Mouse (Mus musculus): ENCODE results near the gene Lrp2. TPM values are rescaled to one million over a fixed set of nuclear protein-coding genes. Genes with fewer than 3 reads are reported as not detected.

Gene Lrp2
- 0.11 and 0.50 TPM in 2 replicates for polyA plus RNA-seq (2012; rRNA removed)

- no peaks in the 10 kb centered on the region; the same call in 1 of the 2 replicates for H3K4me1 ChIP-seq (replicated peaks; ENCODE audit: control insufficient read depth, insufficient read depth, low read length)
- peaks cover 6% of the 10 kb centered on the region; the same call in 1 of the 2 replicates for H3K27me3 ChIP-seq (ENCODE audit: control insufficient read depth, insufficient read depth, low read length)
- TF ChIP-seq POLR2A (IDR thresholded peaks at IDR 0.05; ENCODE audit: control insufficient read depth, extremely low read depth, insufficient read depth, low read length, poor library complexity) (no peak), CTCF (IDR thresholded peaks at IDR 0.05; ENCODE audit: borderline replicate concordance, control insufficient read depth, extremely low read depth, insufficient read depth, low read length, poor library complexity) (no peak)
Measured at GRCm38 (mm10) chr2:69585886-69586398, at the start of gene Lrp2. Gene Lrp2, minus strand, starts transcription at chr2:69586065.

GRCm38 (mm10) chr2:69635064-69635701 lies 49.3 kb upstream of the Lrp2 start:
- no peak for TF ChIP-seq POLR2A (IDR thresholded peaks at IDR 0.05; ENCODE audit: control insufficient read depth, extremely low read depth, insufficient read depth, low read length, poor library complexity)
- TF ChIP-seq CTCF (IDR thresholded peaks at IDR 0.05; ENCODE audit: borderline replicate concordance, control insufficient read depth, extremely low read depth, insufficient read depth, low read length, poor library complexity), result no peak
- Histone ChIP-seq H3K4me3 (ENCODE audit: control insufficient read depth, insufficient read depth, low read length) (no peak overlapping the region), H3K36me3 (ENCODE audit: control insufficient read depth, insufficient read depth, low read length) (no peaks in the 10 kb centered on the region), H3K27me3 (ENCODE audit: control insufficient read depth, insufficient read depth, low read length) (no peaks in the 10 kb centered on the region), H3K27ac (ENCODE audit: control insufficient read depth, insufficient read depth, low read length) (peak overlapping the region; percentile 38; the same call in 1 of the 2 replicates), H3K4me1 (replicated peaks; ENCODE audit: control insufficient read depth, insufficient read depth, low read length) (no peaks in the 10 kb centered on the region)
- peak; percentile 46 for DNase-seq
- whole genome bisulfite sequencing, result 4% methylated on average over 11 of the region's 11 CpGs

More at GRCm38 (mm10) chr2:69585886-69586398, at the start of gene Lrp2:
- H3K27ac ChIP-seq (ENCODE audit: control insufficient read depth, insufficient read depth, low read length), result no peak within 1 kb of the TSS
- 2% methylated on average over 45 of the region's 45 CpGs for WGBS
- no peak within 1 kb of the TSS for H3K4me3 ChIP-seq (ENCODE audit: control insufficient read depth, insufficient read depth, low read length)
- DNase-seq, result no peak
- H3K36me3 ChIP-seq (ENCODE audit: control insufficient read depth, insufficient read depth, low read length), result no peaks in the 10 kb centered on the region

- TF ChIP-seq CTCF (IDR thresholded peaks at IDR 0.05; ENCODE audit: borderline replicate concordance, control insufficient read depth, extremely low read depth, insufficient read depth, low read length, poor library complexity), result no peak
- no peak for TF ChIP-seq POLR2A (IDR thresholded peaks at IDR 0.05; ENCODE audit: control insufficient read depth, extremely low read depth, insufficient read depth, low read length, poor library complexity)
- peak; percentile 47 for DNase-seq
- Histone ChIP-seq H3K36me3 (ENCODE audit: control insufficient read depth, insufficient read depth, low read length) (no peaks in the 10 kb centered on the region), H3K27ac (ENCODE audit: control insufficient read depth, insufficient read depth, low read length) (no peak overlapping the region), H3K4me1 (replicated peaks; ENCODE audit: control insufficient read depth, insufficient read depth, low read length) (no peaks in the 10 kb centered on the region), H3K27me3 (ENCODE audit: control insufficient read depth, insufficient read depth, low read length) (no peaks in the 10 kb centered on the region), H3K4me3 (ENCODE audit: control insufficient read depth, insufficient read depth, low read length) (no peak overlapping the region)
- 96% methylated on average over 2 of the region's 2 CpGs for WGBS
Measured at GRCm38 (mm10) chr2:69631449-69631848, 45.6 kb upstream of the Lrp2 start.

GRCm38 (mm10) chr2:69630792-69631191 lies 44.9 kb upstream of the Lrp2 start:
- no peaks in the 10 kb centered on the region for H3K36me3 ChIP-seq (ENCODE audit: control insufficient read depth, insufficient read depth, low read length)
- H3K27ac ChIP-seq (ENCODE audit: control insufficient read depth, insufficient read depth, low read length), result no peak overlapping the region
- H3K27me3 ChIP-seq (ENCODE audit: control insufficient read depth, insufficient read depth, low read length), result no peaks in the 10 kb centered on the region
- 91% methylated on average over 5 of the region's 5 CpGs for WGBS
- no peak for DNase-seq
- no peak for TF ChIP-seq POLR2A (IDR thresholded peaks at IDR 0.05; ENCODE audit: control insufficient read depth, extremely low read depth, insufficient read depth, low read length, poor library complexity)
- no peak for TF ChIP-seq CTCF (IDR thresholded peaks at IDR 0.05; ENCODE audit: borderline replicate concordance, control insufficient read depth, extremely low read depth, insufficient read depth, low read length, poor library complexity)
- H3K4me3 ChIP-seq (ENCODE audit: control insufficient read depth, insufficient read depth, low read length), result no peak overlapping the region
- no peaks in the 10 kb centered on the region for H3K4me1 ChIP-seq (replicated peaks; ENCODE audit: control insufficient read depth, insufficient read depth, low read length)

GRCm38 (mm10) chr2:69629914-69630313 lies 44.0 kb upstream of the Lrp2 start:
- H3K27ac ChIP-seq (ENCODE audit: control insufficient read depth, insufficient read depth, low read length), result no peak overlapping the region
- H3K4me3 ChIP-seq (ENCODE audit: control insufficient read depth, insufficient read depth, low read length), result no peak overlapping the region
- no peaks in the 10 kb centered on the region for H3K27me3 ChIP-seq (ENCODE audit: control insufficient read depth, insufficient read depth, low read length)
- 93% methylated on average over 6 of the region's 6 CpGs for WGBS
- H3K36me3 ChIP-seq (ENCODE audit: control insufficient read depth, insufficient read depth, low read length), result no peaks in the 10 kb centered on the region
- DNase-seq, result no peak
- H3K4me1 ChIP-seq (replicated peaks; ENCODE audit: control insufficient read depth, insufficient read depth, low read length), result no peaks in the 10 kb centered on the region
- no peak for TF ChIP-seq POLR2A (IDR thresholded peaks at IDR 0.05; ENCODE audit: control insufficient read depth, extremely low read depth, insufficient read depth, low read length, poor library complexity)
- TF ChIP-seq CTCF (IDR thresholded peaks at IDR 0.05; ENCODE audit: borderline replicate concordance, control insufficient read depth, extremely low read depth, insufficient read depth, low read length, poor library complexity), result no peak

GRCm38 (mm10) chr2:69629215-69629614 lies 43.4 kb upstream of the Lrp2 start:
- DNase-seq, result no peak
- no peak overlapping the region for H3K27ac ChIP-seq (ENCODE audit: control insufficient read depth, insufficient read depth, low read length)
- 94% methylated on average over 17 of the region's 17 CpGs for WGBS
- H3K4me3 ChIP-seq (ENCODE audit: control insufficient read depth, insufficient read depth, low read length), result no peak overlapping the region
- no peaks in the 10 kb centered on the region for H3K36me3 ChIP-seq (ENCODE audit: control insufficient read depth, insufficient read depth, low read length)
- H3K4me1 ChIP-seq (replicated peaks; ENCODE audit: control insufficient read depth, insufficient read depth, low read length), result no peaks in the 10 kb centered on the region
- TF ChIP-seq POLR2A (IDR thresholded peaks at IDR 0.05; ENCODE audit: control insufficient read depth, extremely low read depth, insufficient read depth, low read length, poor library complexity), result no peak
- no peak for TF ChIP-seq CTCF (IDR thresholded peaks at IDR 0.05; ENCODE audit: borderline replicate concordance, control insufficient read depth, extremely low read depth, insufficient read depth, low read length, poor library complexity)
- no peaks in the 10 kb centered on the region for H3K27me3 ChIP-seq (ENCODE audit: control insufficient read depth, insufficient read depth, low read length)
